Mouse (Mus musculus): ENCODE data around the gene Nt5c.
"Not testable (repeated sequence)": the region's sequence is repeated elsewhere in the genome, so short reads cannot be mapped to it uniquely, and the experiment has no call there.

The Nt5c gene

GRCm38 (mm10) chr11:115467217-115467618, 24.4 kb downstream of the Nt5c start:
- no peak for DNase-seq (ENCODE audit: low spot score in 2 of 2)

DNA sequence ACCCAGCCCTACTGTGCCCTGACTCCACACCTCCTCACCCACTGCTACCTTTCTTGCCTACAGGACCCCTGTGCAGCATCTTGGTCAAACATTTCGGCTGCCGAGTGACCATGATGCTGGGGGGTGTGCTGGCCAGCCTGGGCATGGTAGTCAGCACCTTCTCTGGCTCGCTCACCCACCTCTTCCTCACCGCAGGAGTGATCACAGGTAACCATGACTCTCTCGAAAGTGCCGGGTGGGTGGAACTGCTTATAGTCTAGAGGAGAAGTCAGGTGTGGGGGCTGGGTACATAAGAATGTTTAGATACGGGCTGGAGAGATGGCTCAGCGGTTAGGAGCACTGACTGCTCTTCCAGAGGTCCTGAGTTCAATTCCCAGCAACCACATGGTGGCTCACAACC, 26.8 kb downstream of the Nt5c start:
- no peak for DNase-seq (ENCODE audit: low spot score in 2 of 2)

GRCm38 (mm10) chr11:115463397-115463796, 28.3 kb downstream of the Nt5c start:
- DNase-seq (ENCODE audit: low spot score in 2 of 2), result no peak

GRCm38 (mm10) chr11:115462243-115462891, 29.3 kb downstream of the Nt5c start, which contains the start of gene Slc16a5:
Gene Slc16a5 (plus strand): TSS chr11:115462474.
- DNase-seq (ENCODE audit: low spot score in 2 of 2), result no peak

DNA sequence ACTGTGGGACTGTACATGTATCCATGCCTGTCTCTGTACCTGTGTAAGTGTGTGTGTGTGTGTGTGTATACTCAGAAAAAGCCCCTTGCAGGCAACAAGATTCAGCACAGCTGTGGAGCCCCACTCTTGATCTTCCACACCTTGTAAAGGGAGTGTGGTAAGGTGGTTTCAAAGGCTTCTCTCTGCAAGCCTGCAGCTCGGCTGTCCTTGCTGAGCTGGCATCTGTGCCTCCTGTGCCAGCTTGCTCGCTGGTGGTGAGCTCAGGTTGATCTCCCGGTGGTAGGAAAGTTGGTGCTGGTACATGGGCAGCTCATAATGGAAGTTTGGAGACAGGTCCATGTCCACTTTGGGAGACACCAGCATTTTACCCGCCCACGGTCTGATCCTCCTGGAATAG, 29.8 kb downstream of the Nt5c start:
- no peak for DNase-seq (ENCODE audit: low spot score in 2 of 2)

DNA sequence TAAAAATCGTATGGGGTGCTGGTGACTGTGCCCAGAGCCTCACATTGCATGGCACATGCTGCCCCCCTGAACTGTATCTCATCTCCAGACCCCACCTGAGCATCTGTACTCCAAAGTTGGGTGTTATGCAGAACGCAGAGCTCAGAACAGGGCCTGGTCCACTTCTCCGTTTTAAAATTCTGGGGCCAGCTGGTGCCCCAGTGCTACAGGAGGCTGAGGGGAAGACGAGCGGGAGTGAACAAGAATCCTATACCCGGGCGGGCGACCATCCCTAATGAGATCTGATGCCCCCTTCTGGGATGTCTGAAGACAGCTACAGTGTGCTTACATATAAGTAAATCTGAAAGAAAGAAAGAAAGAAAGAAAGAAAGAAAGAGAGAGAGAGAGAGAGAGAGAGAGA, 30.7 kb downstream of the Nt5c start:
- no peak for DNase-seq (ENCODE audit: low spot score in 2 of 2)

DNA sequence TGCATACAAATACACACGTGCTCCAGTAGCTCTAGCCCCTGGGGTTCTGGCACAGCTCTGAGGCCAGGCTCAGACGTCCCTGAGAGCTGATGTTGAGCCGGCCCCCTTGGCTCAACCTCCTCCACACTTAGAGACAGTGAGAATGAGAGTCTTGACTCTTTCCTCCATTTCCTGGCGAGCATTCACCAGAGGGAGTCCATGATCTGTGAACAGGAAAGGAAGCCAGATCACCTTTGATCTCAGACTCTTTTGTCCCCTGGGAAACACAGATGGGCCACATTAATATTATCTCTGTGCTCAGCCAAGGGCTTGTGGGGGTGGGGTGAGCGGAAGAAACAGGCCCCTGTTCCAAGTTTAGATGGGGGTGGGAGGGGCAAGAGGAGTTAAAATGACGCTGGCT, 34.3 kb downstream of the Nt5c start:
- no peak for DNase-seq (ENCODE audit: low spot score in 2 of 2)

- DNase-seq (ENCODE audit: low spot score in 2 of 2), result no peak
Observed at GRCm38 (mm10) chr11:115456182-115456581, 35.5 kb downstream of the Nt5c start.

DNA sequence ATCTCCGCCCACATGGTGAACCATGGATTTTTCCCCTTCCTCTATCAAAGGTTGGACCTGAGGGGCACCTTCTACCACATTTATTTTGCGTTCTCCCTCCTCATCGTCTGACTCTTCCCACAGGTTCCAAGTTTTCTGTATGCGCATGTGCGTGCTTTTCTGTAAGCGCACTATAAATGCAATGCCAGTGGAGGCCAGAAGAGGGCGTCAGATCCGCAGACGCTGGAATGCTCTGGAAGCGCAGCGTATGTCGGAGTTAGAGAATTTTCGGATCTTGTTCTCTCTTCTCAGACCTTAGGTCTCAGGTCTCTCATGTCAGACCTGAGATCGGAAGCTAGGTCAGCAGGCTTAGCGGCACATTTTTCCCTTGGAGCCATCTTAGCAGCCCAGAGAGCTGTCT, 36.0 kb downstream of the Nt5c start:
- no peak for DNase-seq (ENCODE audit: low spot score in 2 of 2)

DNA sequence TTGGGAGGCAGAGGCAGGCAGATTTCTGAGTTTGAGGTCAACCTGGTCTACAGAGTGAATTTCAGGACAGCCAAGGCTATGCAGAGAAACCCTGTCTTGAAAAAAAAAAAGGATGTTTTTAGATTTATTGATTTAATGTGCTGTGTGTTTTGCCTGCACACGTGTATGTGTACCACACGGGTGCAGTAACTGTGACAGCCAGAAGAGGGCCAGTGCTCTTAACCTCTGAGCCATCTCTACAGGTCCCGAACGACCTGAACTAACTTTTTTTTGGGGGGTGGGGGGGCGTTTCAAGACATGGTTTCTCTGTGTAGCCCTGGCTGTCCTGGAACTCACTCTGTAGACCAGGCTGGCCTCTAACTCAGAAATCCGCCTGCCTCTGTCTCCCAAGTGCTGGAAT, 36.8 kb downstream of the Nt5c start:
- not testable (repeated sequence) for DNase-seq (ENCODE audit: low spot score in 2 of 2)

GRCm38 (mm10) chr11:115453306-115453705, 38.4 kb downstream of the Nt5c start:
- DNase-seq (ENCODE audit: low spot score in 2 of 2), result no peak

DNA sequence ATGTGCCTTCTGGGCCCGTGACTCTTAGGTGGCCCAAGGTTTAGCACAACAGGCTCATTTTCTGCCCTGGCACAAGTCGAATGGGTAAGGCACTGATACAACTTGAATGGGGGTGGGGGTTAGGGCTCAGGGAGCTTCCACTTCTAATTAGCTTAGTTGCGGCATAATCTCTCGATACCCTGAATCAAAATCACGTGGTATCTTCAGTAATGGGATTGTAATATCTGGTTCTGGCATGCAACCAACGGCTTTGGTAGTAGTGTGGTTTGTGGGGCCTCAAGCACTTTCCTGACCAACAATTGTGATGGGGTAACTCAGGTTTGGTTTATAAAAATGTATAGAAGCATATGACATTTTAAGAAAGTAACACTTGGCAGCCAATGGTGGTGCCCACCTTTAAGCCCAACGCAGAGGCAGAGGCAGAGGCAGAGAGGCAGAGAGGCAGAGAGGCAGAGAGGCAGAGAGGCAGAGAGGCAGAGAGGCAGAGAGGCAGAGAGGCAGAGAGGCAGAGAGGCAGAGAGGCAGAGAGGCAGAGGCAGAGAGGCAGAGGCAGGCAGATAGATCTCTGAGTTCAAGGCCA, 39.3 kb downstream of the Nt5c start:
- DNase-seq (ENCODE audit: low spot score in 2 of 2), result no peak

- no peak for DNase-seq (ENCODE audit: low spot score in 2 of 2)
Observed at GRCm38 (mm10) chr11:115451781-115452241, 39.9 kb downstream of the Nt5c start.

- no peak for DNase-seq (ENCODE audit: low spot score in 2 of 2)
Observed at GRCm38 (mm10) chr11:115450176-115450575, 41.5 kb downstream of the Nt5c start.

GRCm38 (mm10) chr11:115448998-115449397, 42.7 kb downstream of the Nt5c start:
- no peak for DNase-seq (ENCODE audit: low spot score in 2 of 2)

DNA sequence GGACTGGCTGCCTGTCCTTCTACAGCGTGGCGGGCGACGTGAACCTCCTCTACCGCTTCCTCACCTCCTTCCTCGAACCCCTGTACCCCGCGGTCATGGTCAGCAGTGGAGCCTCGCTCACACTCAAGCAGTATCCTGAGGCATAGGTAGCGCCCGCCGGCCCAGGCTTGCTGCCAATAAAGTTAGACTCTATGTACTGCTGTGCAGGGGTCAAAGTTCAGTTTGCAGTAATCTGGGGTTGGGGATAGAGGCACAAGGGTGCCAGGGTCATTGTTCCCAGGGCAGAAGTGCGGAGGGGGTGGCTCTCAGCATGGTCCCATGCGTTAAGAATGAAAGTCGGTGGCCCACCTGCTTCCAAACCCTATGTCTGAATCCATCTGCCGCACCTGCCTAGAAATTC, 43.6 kb downstream of the Nt5c start:
- no peak for DNase-seq (ENCODE audit: low spot score in 2 of 2)

DNA sequence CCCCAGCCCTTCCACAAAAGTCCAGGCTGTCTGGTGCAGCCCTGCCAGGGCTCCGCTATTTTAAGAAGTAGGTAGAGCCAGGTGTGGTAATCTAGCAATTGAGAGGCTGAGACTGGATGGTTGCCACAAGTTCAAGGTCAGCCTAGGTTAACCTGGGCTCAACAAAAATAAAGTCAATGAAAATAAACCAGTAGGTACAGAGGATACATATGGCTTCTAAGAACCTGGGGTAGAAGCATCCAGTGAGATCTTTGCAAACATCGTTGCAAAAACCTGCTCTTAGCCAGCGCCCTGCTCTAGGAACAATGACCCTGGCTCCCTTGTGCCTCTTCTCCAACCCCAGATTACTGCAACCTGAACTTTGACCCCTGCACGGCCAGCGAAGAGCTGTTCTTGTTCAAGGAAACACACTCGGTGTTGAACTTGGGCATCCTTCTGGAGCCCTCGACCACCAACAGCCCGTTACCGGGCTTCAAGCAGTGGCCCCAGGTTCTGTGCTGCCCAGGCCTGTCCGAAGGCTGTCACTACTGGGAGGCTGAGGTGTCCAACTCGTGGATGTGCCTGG, 44.3 kb downstream of the Nt5c start:
- DNase-seq (ENCODE audit: low spot score in 2 of 2), result no peak

DNA sequence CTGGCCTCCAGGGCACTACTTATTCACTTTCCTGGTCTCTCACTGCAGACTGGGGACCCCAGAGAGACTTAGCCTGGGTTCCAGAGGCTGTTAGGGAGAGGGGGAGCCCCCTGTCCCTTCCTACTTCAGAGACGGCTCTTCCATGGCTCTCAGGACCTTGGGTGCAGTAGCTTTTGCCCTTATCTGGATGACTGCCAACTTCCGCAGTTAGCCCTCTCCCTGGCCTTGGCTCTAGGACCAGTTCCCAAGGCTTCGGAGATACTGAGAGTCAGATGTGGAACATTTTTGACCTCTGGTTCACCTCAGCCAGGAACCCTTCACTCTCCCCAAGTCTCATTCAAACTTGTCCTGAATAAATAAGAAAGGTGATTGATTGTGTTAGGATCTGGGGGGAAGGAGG, 44.8 kb downstream of the Nt5c start:
- DNase-seq (ENCODE audit: low spot score in 2 of 2), result no peak

GRCm38 (mm10) chr11:115441417-115441816, 50.2 kb downstream of the Nt5c start:
- DNase-seq (ENCODE audit: low spot score in 2 of 2), result no peak

Measured in spleen, postnatal 14 days (tissue).